Mouse (Mus musculus) neural tube, embryonic 11.5 days (tissue): ENCODE measurements around the gene Ampd2. TPM values are rescaled to one million over a fixed set of nuclear protein-coding genes. Genes with fewer than 3 reads are reported as not detected.

Source experiments
- ATAC-seq: fragments of 200-750 bp; cut with Nextera tagmentation; 2 replicates; pipeline ENCODE4 v1.8.0; 2017; ENCODE audit warnings: moderate number of reproducible peaks, mild to moderate bottlenecking, moderate TSS enrichment, moderate library complexity; ENCODE audit not compliant: insufficient read depth, low FRiP score, low TSS enrichment
- DNase-seq: peaks from one replicate; pipeline ENCODE4 v3.0.0-alpha.2; 2015; ENCODE audit warnings: low spot score
- H3K27ac ChIP-seq: fragments of 300-500 bp; sonication (generic); 2 replicates; pipeline ENCODE4 v1.5.1; 2014; ENCODE audit warnings: low read depth, mild to moderate bottlenecking, low read length
- H3K27me3 ChIP-seq: fragments of 300-500 bp; sonication (generic); 2 replicates; pipeline ENCODE4 v1.6.1; 2014; ENCODE audit warnings: mild to moderate bottlenecking, low read length, mixed read lengths; ENCODE audit not compliant: control insufficient read depth, insufficient read depth
- H3K36me3 ChIP-seq: fragments of 300-500 bp; sonication (generic); 2 replicates; pipeline ENCODE4 v1.6.1; 2014; ENCODE audit warnings: mild to moderate bottlenecking, low read length, moderate library complexity, mixed read lengths; ENCODE audit not compliant: control insufficient read depth, insufficient read depth
- H3K4me1 ChIP-seq: fragments of 300-500 bp; sonication (generic); 2 replicates; pipeline ENCODE4 v1.6.1; 2014; ENCODE audit warnings: low read length, mixed read lengths; ENCODE audit not compliant: control insufficient read depth, insufficient read depth
- H3K4me2 ChIP-seq: fragments of 300-500 bp; sonication (generic); 2 replicates; pipeline ENCODE4 v1.6.1; 2014; ENCODE audit warnings: low read depth, mild to moderate bottlenecking, moderate library complexity
- H3K4me3 ChIP-seq: fragments of 300-500 bp; sonication (generic); 2 replicates; pipeline ENCODE4 v1.5.1; 2014; ENCODE audit warnings: low read depth, low read length
- H3K9ac ChIP-seq: fragments of 300-500 bp; sonication (generic); 2 replicates; pipeline ENCODE4 v1.6.1; 2014; ENCODE audit warnings: mild to moderate bottlenecking, low read length
- H3K9me3 ChIP-seq: fragments of 300-500 bp; sonication (generic); 2 replicates; pipeline ENCODE4 v1.6.1; 2016; ENCODE audit warnings: low read length; ENCODE audit not compliant: control insufficient read depth
- WGBS: fragments of 180-500 bp; shearing (Covaris S2); extraction: QIAGEN DNeasy Blood & Tissue Kit; methylation state at CpG from one replicate; pipeline ENCODE4 v1.1.7; 2014; 5-methylcytosine and 5-hydroxymethylcytosine counted together
- polyA plus RNA-seq: library from polyadenylated mRNA; unstranded; fragments of >200 nt; fragmentation: Nextera tagmentation; extraction: Ambion mirVana; gene quantifications from 2 replicates; pipeline ENCODE4 v1.2.1, GENCODE M21; 2014

Gene Ampd2
- polyA plus RNA-seq: 40.1 and 42.9 TPM in 2 replicates

DNA sequence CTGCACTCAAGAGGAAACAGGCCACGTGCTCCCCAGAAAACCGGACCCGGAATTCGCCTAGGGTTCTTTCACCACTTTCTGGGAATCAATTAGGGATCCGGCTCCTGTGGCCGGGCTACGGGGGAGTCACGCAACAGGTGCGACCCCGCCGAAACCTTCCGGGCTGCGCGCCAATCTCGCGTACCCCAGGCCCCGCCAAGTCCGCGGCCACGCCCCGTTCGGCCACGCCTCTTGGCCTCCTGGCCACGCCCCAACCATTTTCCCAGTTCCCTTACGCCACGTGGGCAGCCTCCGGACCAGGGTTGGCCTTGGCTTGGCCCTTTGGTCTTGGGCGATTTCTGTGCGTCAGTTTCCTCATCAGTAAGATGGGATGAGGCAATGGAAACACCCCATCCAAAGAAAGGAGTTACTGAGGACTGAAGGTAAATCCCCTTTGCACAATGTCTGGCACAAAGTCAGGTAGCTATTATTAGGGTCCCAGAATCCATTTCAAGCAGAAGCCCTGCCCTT, at the start of gene Ampd2:
Gene Ampd2, minus strand, starts transcription at position 182 of the 510 bp plus-strand sequence.
- DNase-seq (peak; percentile 84), ATAC-seq (peak; percentile 46)
- peak within 1 kb of the TSS; percentile 100 for H3K4me2 ChIP-seq
- H3K9me3 ChIP-seq: no peaks in the 10 kb centered on the region
- no peaks in the 10 kb centered on the region for H3K27me3 ChIP-seq
- H3K9ac ChIP-seq: peak within 1 kb of the TSS; percentile 65
- peak within 1 kb of the TSS; percentile 78 for H3K27ac ChIP-seq
- peaks cover 16% of the 10 kb centered on the region for H3K4me1 ChIP-seq
- 0 out of 2 replicates have a peak, but pooled peaks cover 2% of the 10 kb centered on the region for H3K36me3 ChIP-seq
- peak within 1 kb of the TSS; percentile 67 for H3K4me3 ChIP-seq
- WGBS: 0% methylated on average over 29 of the region's 29 CpGs

- WGBS: 71% methylated on average over 11 of the region's 11 CpGs
- no peaks in the 10 kb centered on the region for H3K9me3 ChIP-seq
- H3K27me3 ChIP-seq: no peaks in the 10 kb centered on the region
- no peak overlapping the region for H3K27ac ChIP-seq
- H3K36me3 ChIP-seq: no peaks in the 10 kb centered on the region
- H3K4me3 ChIP-seq: no peak overlapping the region
- no peak overlapping the region for H3K4me2 ChIP-seq
- no peaks in the 10 kb centered on the region for H3K4me1 ChIP-seq
- no peak overlapping the region for H3K9ac ChIP-seq
- ATAC-seq (no peak), DNase-seq (peak; percentile 17)
These were observed 48.2 kb upstream of the Ampd2 start for GRCm38 (mm10) chr3:108134701-108135100.

GRCm38 (mm10) chr3:108132484-108132883, 46.0 kb upstream of the Ampd2 start:
- Histone ChIP-seq H3K27ac (no peak overlapping the region), H3K9me3 (no peaks in the 10 kb centered on the region), H3K9ac (no peak overlapping the region), H3K4me2 (no peak overlapping the region), H3K4me1 (no peaks in the 10 kb centered on the region), H3K36me3 (no peaks in the 10 kb centered on the region), H3K27me3 (no peaks in the 10 kb centered on the region), H3K4me3 (no peak overlapping the region)
- WGBS: 82% methylated on average over 1 of the region's 1 CpGs
- no peak; the same call in 1 of the 2 replicates for ATAC-seq
- DNase-seq: no peak

- no peaks in the 10 kb centered on the region for H3K36me3 ChIP-seq
- H3K27ac ChIP-seq: no peak overlapping the region
- no peak overlapping the region for H3K9ac ChIP-seq
- no peak overlapping the region for H3K4me3 ChIP-seq
- ATAC-seq (no peak), DNase-seq (no peak)
- H3K9me3 ChIP-seq: no peaks in the 10 kb centered on the region
- H3K27me3 ChIP-seq: no peaks in the 10 kb centered on the region
- H3K4me1 ChIP-seq: no peaks in the 10 kb centered on the region
- H3K4me2 ChIP-seq: no peak overlapping the region
- 94% methylated on average over 1 of the region's 1 CpGs for WGBS
These were observed 45.4 kb upstream of the Ampd2 start for GRCm38 (mm10) chr3:108131821-108132220.

DNA sequence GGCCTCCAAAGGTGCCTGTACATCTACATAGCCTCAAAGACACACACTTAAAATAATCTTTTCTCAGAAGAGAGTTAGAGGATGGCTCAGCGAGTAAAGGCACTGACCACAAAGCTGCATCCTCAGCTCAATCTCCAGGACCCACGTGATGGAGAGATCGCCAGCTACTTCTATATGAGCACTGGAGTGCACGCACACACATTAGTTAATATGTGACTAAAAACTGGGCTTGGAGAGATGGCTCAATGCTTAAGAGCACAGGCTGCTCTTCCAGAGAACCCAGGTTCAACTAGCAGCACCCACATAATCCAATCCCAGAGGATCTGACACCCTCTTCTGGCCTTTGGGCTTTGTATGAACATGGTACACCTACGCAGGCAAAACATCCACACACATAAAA, 44.8 kb upstream of the Ampd2 start:
- no peaks in the 10 kb centered on the region for H3K36me3 ChIP-seq
- H3K4me3 ChIP-seq: no peak overlapping the region
- H3K4me2 ChIP-seq: no peak overlapping the region
- WGBS: 92% methylated on average over 5 of the region's 5 CpGs
- DNase-seq: no peak
- no peaks in the 10 kb centered on the region for H3K9me3 ChIP-seq
- no peaks in the 10 kb centered on the region for H3K27me3 ChIP-seq
- no peak overlapping the region for H3K27ac ChIP-seq
- H3K9ac ChIP-seq: no peak overlapping the region
- no peaks in the 10 kb centered on the region for H3K4me1 ChIP-seq
- ATAC-seq: no peak

DNA sequence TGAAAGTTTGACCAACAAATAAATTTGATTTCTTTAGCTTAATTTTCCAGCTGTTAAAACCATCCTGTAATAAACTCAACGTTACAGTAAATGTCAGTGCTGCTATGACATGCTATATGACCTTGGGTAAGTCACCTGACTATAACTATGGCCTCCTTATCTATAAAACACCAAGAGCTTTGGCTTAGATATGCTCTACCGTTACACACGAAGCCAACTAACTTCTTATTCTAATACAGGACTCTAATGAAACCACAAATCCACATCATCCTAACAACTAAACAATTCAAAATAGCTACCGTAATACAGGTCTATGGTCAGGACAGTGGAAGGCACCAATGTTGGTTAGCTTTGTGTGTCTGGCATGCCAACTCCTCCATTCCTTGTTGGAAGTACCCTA, 43.4 kb upstream of the Ampd2 start:
- WGBS: 93% methylated on average over 4 of the region's 4 CpGs
- Histone ChIP-seq H3K4me1 (no peaks in the 10 kb centered on the region), H3K9ac (no peak overlapping the region), H3K36me3 (no peaks in the 10 kb centered on the region), H3K4me2 (no peak overlapping the region), H3K4me3 (no peak overlapping the region), H3K27me3 (no peaks in the 10 kb centered on the region), H3K27ac (no peak overlapping the region), H3K9me3 (no peaks in the 10 kb centered on the region)
- ATAC-seq: no peak
- no peak for DNase-seq

GRCm38 (mm10) chr3:108129367-108129766, 42.9 kb upstream of the Ampd2 start:
- Histone ChIP-seq H3K9ac (no peak overlapping the region), H3K27me3 (no peaks in the 10 kb centered on the region), H3K27ac (no peak overlapping the region), H3K4me1 (no peaks in the 10 kb centered on the region), H3K4me3 (no peak overlapping the region), H3K9me3 (no peaks in the 10 kb centered on the region), H3K4me2 (no peak overlapping the region), H3K36me3 (no peaks in the 10 kb centered on the region)
- WGBS: 79% methylated on average over 4 of the region's 4 CpGs
- ATAC-seq: no peak
- no peak for DNase-seq

GRCm38 (mm10) chr3:108128520-108128919, 42.1 kb upstream of the Ampd2 start:
- DNase-seq (no peak), ATAC-seq (no peak)
- H3K4me3 ChIP-seq: no peak overlapping the region
- H3K9ac ChIP-seq: no peak overlapping the region
- WGBS: 79% methylated on average over 5 of the region's 5 CpGs
- no peaks in the 10 kb centered on the region for H3K36me3 ChIP-seq
- no peak overlapping the region for H3K27ac ChIP-seq
- H3K9me3 ChIP-seq: no peaks in the 10 kb centered on the region
- H3K27me3 ChIP-seq: no peaks in the 10 kb centered on the region
- no peak overlapping the region for H3K4me2 ChIP-seq
- no peaks in the 10 kb centered on the region for H3K4me1 ChIP-seq

- H3K9me3 ChIP-seq: no peaks in the 10 kb centered on the region
- WGBS: 90% methylated on average over 3 of the region's 3 CpGs
These were observed 39.9 kb upstream of the Ampd2 start for GRCm38 (mm10) chr3:108126327-108126726.

More at GRCm38 (mm10) chr3:108126327-108126726, 39.9 kb upstream of the Ampd2 start:
- no peak overlapping the region for H3K4me3 ChIP-seq
- no peaks in the 10 kb centered on the region for H3K27me3 ChIP-seq
- DNase-seq (no peak), ATAC-seq (no peak)
- no peak overlapping the region for H3K9ac ChIP-seq
- H3K4me2 ChIP-seq: no peak overlapping the region
- H3K4me1 ChIP-seq: no peaks in the 10 kb centered on the region
- peaks cover 1% of the 10 kb centered on the region for H3K36me3 ChIP-seq
- H3K27ac ChIP-seq: no peak overlapping the region
